Mouse (Mus musculus) megakaryocyte, embryonic 14.5 days (primary cell): Measurements from ENCODE around the gene Rsad2.

ENCODE experiments used
- FLI1 ChIP-seq: IDR thresholded peaks from 2 replicates; pipeline ENCODE4 v1.6.1; 2012; ENCODE audit warnings: low read length, inconsistent platforms, mixed read lengths
- GATA1 ChIP-seq: IDR thresholded peaks from 3 replicates; pipeline ENCODE4 v1.6.1; 2012; ENCODE audit warnings: mixed read lengths, low read length, inconsistent platforms, borderline replicate concordance

DNA sequence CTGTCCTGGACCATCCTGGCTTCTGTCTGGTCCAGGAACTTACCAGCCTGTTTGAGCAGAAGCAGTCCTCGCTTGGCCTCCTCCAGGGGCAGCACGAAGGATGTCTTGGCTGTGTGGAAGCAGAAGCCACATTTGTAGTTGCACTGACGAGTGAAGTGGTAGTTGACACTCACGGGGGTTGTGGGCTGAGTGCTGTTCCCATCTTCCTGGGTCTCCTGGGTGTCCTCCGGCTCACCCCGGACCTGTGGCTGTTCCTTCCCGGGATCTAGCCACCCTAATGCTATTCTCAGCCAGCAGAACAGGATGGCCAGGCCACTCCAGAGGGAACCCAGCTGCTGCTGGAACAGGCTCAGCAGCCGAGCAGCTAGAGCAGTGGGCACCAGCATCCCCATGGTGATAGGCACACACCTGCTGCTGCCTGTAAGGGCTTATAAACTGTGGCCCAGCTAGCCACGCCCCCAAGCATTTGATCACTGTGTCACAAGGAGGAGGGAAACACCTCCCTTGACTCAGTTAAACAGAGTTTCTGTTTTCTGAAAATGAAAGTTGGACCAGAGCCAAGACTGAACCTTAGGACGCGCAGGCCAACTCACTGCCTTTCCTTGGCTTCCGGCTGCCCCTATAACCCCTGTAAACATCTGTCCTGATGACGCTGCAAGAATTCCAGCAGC lies at the start of gene Rsad2:
- no peak for TF ChIP-seq GATA1
- no peak for TF ChIP-seq FLI1
